In the genomic region with DNA sequence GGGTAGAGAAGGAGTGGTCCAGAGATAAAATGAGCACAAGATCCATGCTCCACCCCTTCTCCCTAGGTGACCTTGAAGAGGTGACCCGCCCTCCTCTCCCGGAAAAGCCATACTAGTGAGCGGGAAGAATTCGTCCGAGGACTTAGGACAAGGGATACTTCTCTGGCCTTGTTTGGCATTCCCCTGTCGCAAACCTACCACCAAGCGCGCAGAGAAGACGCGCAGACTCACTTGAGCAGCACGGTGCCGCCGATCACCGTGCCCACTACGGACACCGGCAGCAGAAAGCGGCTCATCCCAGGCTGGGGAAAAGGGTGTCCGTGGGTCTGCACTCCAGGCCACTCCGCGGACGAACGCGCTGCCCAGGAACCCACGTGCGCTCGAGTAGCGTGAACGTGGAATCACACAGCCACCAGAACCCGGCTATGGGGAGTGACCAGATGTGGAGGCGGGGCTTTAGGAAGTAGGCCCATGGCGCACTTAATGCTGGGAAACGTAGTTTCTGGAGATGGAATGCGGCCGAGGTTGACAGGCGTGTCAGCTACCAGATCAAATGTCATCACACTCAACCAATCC, we compare ENCODE assay signal across 8 mouse cellular contexts. TPM values are rescaled to one million over a fixed set of nuclear protein-coding genes. Genes with fewer than 3 reads are reported as not detected.
DNase-seq lines count a peak whose midpoint lies in the region; ATAC-seq lines count a peak whose summit lies in the region.

A gene (minus strand): TSS at position 434 of the 576 bp plus-strand sequence.

- WGBS in hindbrain, embryonic 11.5 days: under 1% methylated on average over 35 of the region's 35 CpGs

- no peaks in the 10 kb centered on the region for H3K9me3 ChIP-seq in hindbrain, embryonic 11.5 days (ENCODE audit: control insufficient read depth, low read length)

- H3K4me3 ChIP-seq in hindbrain, embryonic 11.5 days (ENCODE audit: low read depth, low read length): peak within 1 kb of the TSS; percentile 74

- H3K4me1 ChIP-seq in hindbrain, embryonic 11.5 days (replicated peaks; ENCODE audit: control insufficient read depth, insufficient read depth, low read length): no peaks in the 10 kb centered on the region

- peaks cover 7% of the 10 kb centered on the region for H3K36me3 ChIP-seq in hindbrain, embryonic 11.5 days (ENCODE audit: control insufficient read depth, insufficient read depth, low read length)

- no peak within 1 kb of the TSS for H3K27ac ChIP-seq in hindbrain, embryonic 11.5 days (ENCODE audit: low read depth, low read length)

- peak within 1 kb of the TSS; percentile 59 for H3K4me2 ChIP-seq in hindbrain, embryonic 11.5 days (replicated peaks; ENCODE audit: low read depth, low read length)

- H3K9ac ChIP-seq in hindbrain, embryonic 11.5 days (ENCODE audit: low read depth, low read length): peak within 1 kb of the TSS; percentile 79

- H3K27me3 ChIP-seq in hindbrain, embryonic 11.5 days (ENCODE audit: control insufficient read depth, insufficient read depth, low read length): no peaks in the 10 kb centered on the region

- peak; percentile 97 for ATAC-seq in hindbrain, embryonic 11.5 days (ENCODE audit: low FRiP score)

- DNase-seq in Muller cell, postnatal 12 days (ENCODE audit: inconsistent ontology term): peak; percentile 89
- DNase-seq in cerebellum, adult 9-11 months: peak; percentile 93
- DNase-seq in frontal cortex, adult 2 months (ENCODE audit: extremely low spot score in 1 of 2, low spot score in 1 of 2): peak; percentile 90 to 93
- DNase-seq in hindbrain, embryonic 11.5 days (ENCODE audit: low spot score): peak; percentile 90
- peak; percentile 83 to 89 for DNase-seq in layer of hippocampus, postnatal 10 days (ENCODE audit: low spot score in 2 of 2)
- peak; percentile 95 for DNase-seq in lung, postnatal 10 days
- DNase-seq in ovary, postnatal 36 days (ENCODE audit: low spot score): peak; percentile 77
- peak; percentile 75 for DNase-seq in thymus, postnatal 25 days

RNA-seq across cellular contexts. Expression of the gene that starts here (rescaled TPM):
- 29.2 and 33.6 TPM in 2 replicates for polyA plus RNA-seq in frontal cortex, adult 2 months (2012; rRNA removed)
- polyA plus RNA-seq in hindbrain, embryonic 11.5 days (2014; fragmentation: Nextera tagmentation; extraction: Ambion mirVana): 28.3 and 29.1 TPM in 2 replicates
- 10 to 100 TPM; 33.6 to 40.1 TPM for total RNA-seq in layer of hippocampus, postnatal 10 days (2021)
